Mouse (Mus musculus) neural tube, embryonic 13.5 days (tissue): ENCODE data around the gene Rpl24. TPM values are rescaled to one million over a fixed set of nuclear protein-coding genes. Genes with fewer than 3 reads are reported as not detected.
"Not testable (repeated sequence)": the region's sequence is repeated elsewhere in the genome, so short reads cannot be mapped to it uniquely, and the experiment has no call there.

Source experiments
- ATAC-seq: fragments of 200-750 bp; cut with Nextera tagmentation; 2 replicates; pipeline ENCODE4 v1.8.0; 2017; ENCODE audit warnings: low read depth, mild to moderate bottlenecking, moderate TSS enrichment, moderate library complexity
- H3K27ac ChIP-seq: fragments of 300-500 bp; sonication (generic); replicated peaks from 2 replicates; pipeline ENCODE4 v1.5.1; 2015; ENCODE audit warnings: moderate library complexity, mild to moderate bottlenecking, inconsistent platforms
- H3K27me3 ChIP-seq: fragments of 300-500 bp; sonication (generic); 2 replicates; pipeline ENCODE4 v1.6.1; 2015; ENCODE audit warnings: mild to moderate bottlenecking, inconsistent platforms
- H3K36me3 ChIP-seq: fragments of 300-500 bp; sonication (generic); 2 replicates; pipeline ENCODE4 v1.6.1; 2015; ENCODE audit warnings: mild to moderate bottlenecking, inconsistent platforms
- H3K4me1 ChIP-seq: fragments of 300-500 bp; sonication (generic); replicated peaks from 2 replicates; pipeline ENCODE4 v1.6.1; 2015; ENCODE audit warnings: inconsistent platforms
- H3K4me2 ChIP-seq: fragments of 300-500 bp; sonication (generic); 2 replicates; pipeline ENCODE4 v1.6.1; 2015; ENCODE audit warnings: inconsistent platforms, mild to moderate bottlenecking, moderate library complexity
- H3K4me3 ChIP-seq: fragments of 300-500 bp; sonication (generic); 2 replicates; pipeline ENCODE4 v1.5.1; 2015; ENCODE audit warnings: mild to moderate bottlenecking, inconsistent platforms
- H3K9ac ChIP-seq: fragments of 300-500 bp; sonication (generic); 2 replicates; pipeline ENCODE4 v1.6.1; 2015; ENCODE audit warnings: moderate library complexity, mild to moderate bottlenecking, inconsistent platforms
- H3K9me3 ChIP-seq: fragments of 300-500 bp; sonication (generic); 2 replicates; pipeline ENCODE4 v1.6.1; 2016; ENCODE audit warnings: inconsistent platforms
- WGBS: fragments of 180-500 bp; shearing (Covaris S2); methylation state at CpG from one replicate; pipeline ENCODE4 v1.1.7; 2015; 5-methylcytosine and 5-hydroxymethylcytosine counted together
- polyA plus RNA-seq: library from polyadenylated mRNA; unstranded; fragments of >200 nt; fragmentation: Nextera tagmentation; extraction: Ambion mirVana; gene quantifications from 2 replicates; pipeline ENCODE4 v1.2.1, GENCODE M21; 2015

Rpl24 gene
- polyA plus RNA-seq, 1 experiment from 2014 or later: 610 TPM

GRCm38 (mm10) chr16:55950946-55951678 lies 15.0 kb upstream of the Rpl24 start:
- Histone ChIP-seq H3K4me3 (no peak overlapping the region), H3K27me3 (no peaks in the 10 kb centered on the region), H3K4me2 (peak overlapping the region; percentile 22; the same call in 1 of the 2 replicates), H3K9me3 (no peaks in the 10 kb centered on the region), H3K9ac (no peak overlapping the region), H3K36me3 (no peaks in the 10 kb centered on the region), H3K27ac (no peak overlapping the region), H3K4me1 (no peaks in the 10 kb centered on the region)
- ATAC-seq: peak; percentile 74; the same call in 1 of the 2 replicates
- 40% methylated on average over 19 of the region's 19 CpGs for WGBS

GRCm38 (mm10) chr16:55951679-55952327 lies 14.3 kb upstream of the Rpl24 start:
- WGBS: 80% methylated on average over 7 of the region's 7 CpGs
- Histone ChIP-seq H3K27ac (no peak overlapping the region), H3K27me3 (no peaks in the 10 kb centered on the region), H3K4me1 (no peaks in the 10 kb centered on the region), H3K9ac (no peak overlapping the region), H3K4me3 (no peak overlapping the region), H3K9me3 (no peaks in the 10 kb centered on the region), H3K4me2 (no peak overlapping the region), H3K36me3 (no peaks in the 10 kb centered on the region)
- no peak for ATAC-seq

- H3K4me3 ChIP-seq: no peak overlapping the region
- no peaks in the 10 kb centered on the region for H3K4me1 ChIP-seq
- no peak overlapping the region for H3K4me2 ChIP-seq
- no peak for ATAC-seq
- H3K9me3 ChIP-seq: no peaks in the 10 kb centered on the region
- H3K36me3 ChIP-seq: no peaks in the 10 kb centered on the region
- H3K9ac ChIP-seq: no peak overlapping the region
- H3K27ac ChIP-seq: no peak overlapping the region
- no peaks in the 10 kb centered on the region for H3K27me3 ChIP-seq
Measured at GRCm38 (mm10) chr16:55952771-55953170, 13.3 kb upstream of the Rpl24 start.

- 95% methylated on average over 9 of the region's 9 CpGs for WGBS
- not testable (repeated sequence) for H3K27me3 ChIP-seq, ATAC-seq, H3K27ac ChIP-seq, H3K4me3 ChIP-seq, H3K4me2 ChIP-seq, H3K9ac ChIP-seq, H3K36me3 ChIP-seq, H3K9me3 ChIP-seq, H3K4me1 ChIP-seq
Measured at GRCm38 (mm10) chr16:55954196-55954595, 11.9 kb upstream of the Rpl24 start.

- WGBS: 90% methylated on average over 6 of the region's 11 CpGs
- ATAC-seq, H3K27ac ChIP-seq: not testable (repeated sequence)
Measured at GRCm38 (mm10) chr16:55963068-55963467, 3.0 kb upstream of the Rpl24 start.

GRCm38 (mm10) chr16:55964126-55964949 lies 1.7 kb upstream of the Rpl24 start:
- H3K4me3 ChIP-seq: no peak overlapping the region
- H3K9ac ChIP-seq: no peak overlapping the region
- WGBS: 63% methylated on average over 4 of the region's 4 CpGs
- H3K27me3 ChIP-seq: no peaks in the 10 kb centered on the region
- H3K4me1 ChIP-seq: peaks cover 23% of the 10 kb centered on the region
- peaks cover 9% of the 10 kb centered on the region for H3K36me3 ChIP-seq
- no peaks in the 10 kb centered on the region for H3K9me3 ChIP-seq
- ATAC-seq: no peak
- H3K4me2 ChIP-seq: no peak overlapping the region
- H3K27ac ChIP-seq: no peak overlapping the region

More at GRCm38 (mm10) chr16:55963068-55963467, 3.0 kb upstream of the Rpl24 start:
- H3K9me3 ChIP-seq, H3K9ac ChIP-seq, H3K27me3 ChIP-seq, H3K4me3 ChIP-seq, H3K36me3 ChIP-seq, H3K4me2 ChIP-seq: not testable (repeated sequence)
- H3K4me1 ChIP-seq: peaks cover 14% of the 10 kb centered on the region

GRCm38 (mm10) chr16:55967221-55967620 lies 1.1 kb downstream of the Rpl24 start:
- no peaks in the 10 kb centered on the region for H3K27me3 ChIP-seq
- H3K9me3 ChIP-seq: no peaks in the 10 kb centered on the region
- peak overlapping the region; percentile 95 for H3K4me2 ChIP-seq
- WGBS: 33% methylated on average over 1 of the region's 1 CpGs
- H3K4me3 ChIP-seq: peak overlapping the region; percentile 74
- no peak overlapping the region for H3K27ac ChIP-seq
- peak overlapping the region; percentile 91 for H3K9ac ChIP-seq
- ATAC-seq: no peak
- peaks cover 38% of the 10 kb centered on the region for H3K36me3 ChIP-seq
- H3K4me1 ChIP-seq: peaks cover 35% of the 10 kb centered on the region

- H3K27me3 ChIP-seq: no peaks in the 10 kb centered on the region
- no peaks in the 10 kb centered on the region for H3K9me3 ChIP-seq
- WGBS: 77% methylated on average over 3 of the region's 3 CpGs
- H3K9ac ChIP-seq: no peak overlapping the region
- no peak overlapping the region for H3K4me2 ChIP-seq
- ATAC-seq: no peak
- peaks cover 39% of the 10 kb centered on the region for H3K36me3 ChIP-seq
- no peak overlapping the region for H3K27ac ChIP-seq
- H3K4me3 ChIP-seq: no peak overlapping the region
- peaks cover 46% of the 10 kb centered on the region for H3K4me1 ChIP-seq
Measured at GRCm38 (mm10) chr16:55969147-55969546, 3.1 kb downstream of the Rpl24 start.

GRCm38 (mm10) chr16:55970416-55970815 lies 4.3 kb downstream of the Rpl24 start:
- no peak overlapping the region for H3K4me3 ChIP-seq
- no peaks in the 10 kb centered on the region for H3K27me3 ChIP-seq
- H3K9ac ChIP-seq: no peak overlapping the region
- H3K4me2 ChIP-seq: no peak overlapping the region
- 92% methylated on average over 5 of the region's 5 CpGs for WGBS
- no peak for ATAC-seq
- no peak overlapping the region for H3K27ac ChIP-seq
- no peaks in the 10 kb centered on the region for H3K9me3 ChIP-seq
- peaks cover 39% of the 10 kb centered on the region for H3K36me3 ChIP-seq
- peaks cover 54% of the 10 kb centered on the region for H3K4me1 ChIP-seq

GRCm38 (mm10) chr16:55971735-55972615 lies 5.9 kb downstream of the Rpl24 start:
- Histone ChIP-seq H3K9ac (no peak overlapping the region), H3K4me2 (no peak overlapping the region), H3K36me3 (peaks cover 39% of the 10 kb centered on the region), H3K4me3 (no peak overlapping the region), H3K27ac (no peak overlapping the region), H3K27me3 (no peaks in the 10 kb centered on the region), H3K4me1 (peaks cover 60% of the 10 kb centered on the region), H3K9me3 (no peaks in the 10 kb centered on the region)
- ATAC-seq: no peak
- WGBS: 79% methylated on average over 6 of the region's 6 CpGs

- H3K9me3 ChIP-seq: no peaks in the 10 kb centered on the region
- H3K4me2 ChIP-seq: peak overlapping the region; percentile 70
- no peak for ATAC-seq
- peak overlapping the region; percentile 99 for H3K4me3 ChIP-seq
- H3K27ac ChIP-seq: peak overlapping the region; percentile 78; the same call in 1 of the 2 replicates
- peaks cover 53% of the 10 kb centered on the region for H3K4me1 ChIP-seq
- H3K36me3 ChIP-seq: peaks cover 41% of the 10 kb centered on the region
- no peaks in the 10 kb centered on the region for H3K27me3 ChIP-seq
- 56% methylated on average over 10 of the region's 10 CpGs for WGBS
- H3K9ac ChIP-seq: peak overlapping the region; percentile 48
Measured at GRCm38 (mm10) chr16:55972626-55973201, 6.6 kb downstream of the Rpl24 start.
